Mouse (Mus musculus) urinary bladder, adult 18-20 months (tissue): ENCODE data around the gene Snap25.

Source experiments
- DNase-seq, 2 experiments: peaks; one replicate each; pipeline ENCODE4 v3.0.0; 2022; ENCODE audit warnings: low spot score in 2 of 2, mixed read lengths in 2 of 2

Snap25 gene

GRCm38 (mm10) chr2:136811331-136811730 is 98.1 kb downstream of the Snap25 start:
- no peak for DNase-seq

GRCm38 (mm10) chr2:136816717-136817400 is 103.6 kb downstream of the Snap25 start:
- no peak for DNase-seq

- no peak for DNase-seq
These were observed 110.8 kb downstream of the Snap25 start for GRCm38 (mm10) chr2:136823751-136824716.

- no peak for DNase-seq
These were observed 114.4 kb downstream of the Snap25 start for GRCm38 (mm10) chr2:136827612-136828011.
